ENCODE assay signal across 15 mouse cellular contexts in the genomic region with DNA sequence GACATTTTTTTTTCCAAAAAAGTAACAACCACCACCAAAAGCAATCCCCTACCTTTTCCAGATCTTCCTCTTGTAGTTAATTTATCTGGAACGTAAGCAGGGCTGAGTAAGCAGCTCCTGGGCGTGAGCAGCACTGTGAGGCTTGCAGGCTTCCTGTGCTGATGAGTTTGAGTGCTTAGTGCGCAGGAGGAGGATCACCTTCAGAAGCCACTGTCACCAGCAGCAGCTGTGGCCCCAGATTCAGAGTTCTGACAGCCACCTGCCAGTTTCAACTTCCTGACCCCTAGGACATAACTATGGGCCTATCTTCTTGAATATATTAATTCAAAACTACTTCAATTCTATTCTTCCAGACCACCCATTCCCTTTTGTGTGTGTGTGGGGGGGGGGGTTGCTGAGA. TPM values are rescaled to one million over a fixed set of nuclear protein-coding genes. Genes with fewer than 3 reads are reported as not detected.
DNase-seq lines count a peak whose midpoint lies in the region; ATAC-seq lines count a peak whose summit lies in the region.
"Had no signal": no experiment of that assay in that cellular context is flagged by ENCODE, and none has a peak within 500 bp of the region (broad histone marks: within the 10 kb centered on the region; RNA-seq: fewer than 3 reads in every experiment).

No protein-coding gene starts in this region.

- no peaks in the 10 kb centered on the region for H3K27me3 ChIP-seq in splenic B cell, adult 2 months (ENCODE audit: control insufficient read depth, insufficient read depth, low read length, poor library complexity, severe bottlenecking)
- H3K27me3 ChIP-seq in kidney, embryonic 14.5 days (ENCODE audit: control insufficient read depth, insufficient read depth, low read length): no peaks in the 10 kb centered on the region
- H3K27me3 ChIP-seq: embryonic facial prominence, embryonic 15.5 days; forebrain, embryonic 12.5 days; neural tube, embryonic 12.5 days had no signal

- no peak overlapping the region for H3K4me2 ChIP-seq in kidney, embryonic 14.5 days (replicated peaks; ENCODE audit: low read depth, low read length)
- H3K4me2 ChIP-seq: embryonic facial prominence, embryonic 15.5 days; forebrain, embryonic 12.5 days; liver, embryonic 11.5 days; neural tube, embryonic 12.5 days had no signal

- H3K4me1 ChIP-seq in kidney, embryonic 14.5 days (ENCODE audit: control insufficient read depth, insufficient read depth, low read length): no peaks in the 10 kb centered on the region
- H3K4me1 ChIP-seq: embryonic facial prominence, embryonic 15.5 days had no signal

- no peak overlapping the region for H3K27ac ChIP-seq in kidney, embryonic 14.5 days (ENCODE audit: low read depth, low read length)
- H3K27ac ChIP-seq: embryonic facial prominence, embryonic 15.5 days; forebrain, embryonic 12.5 days; neural tube, embryonic 12.5 days had no signal

- H3K36me3 ChIP-seq in splenic B cell, adult 2 months (ENCODE audit: control insufficient read depth, insufficient read depth, low read length, poor library complexity, severe bottlenecking): no peaks in the 10 kb centered on the region
- H3K36me3 ChIP-seq in kidney, embryonic 14.5 days (ENCODE audit: control insufficient read depth, insufficient read depth, low read length): no peaks in the 10 kb centered on the region
- H3K36me3 ChIP-seq: embryonic facial prominence, embryonic 15.5 days; forebrain, embryonic 12.5 days; neural tube, embryonic 12.5 days had no signal

- H3K4me3 ChIP-seq in kidney, embryonic 14.5 days (ENCODE audit: low read length): no peak overlapping the region
- H3K4me3 ChIP-seq: embryonic facial prominence, embryonic 15.5 days; forebrain, embryonic 12.5 days; neural tube, embryonic 12.5 days had no signal

- 67% methylated on average over 3 of the region's 3 CpGs for WGBS in kidney, embryonic 14.5 days

- H3K9ac ChIP-seq in kidney, embryonic 14.5 days (ENCODE audit: low read depth, low read length): no peak overlapping the region
- H3K9ac ChIP-seq: embryonic facial prominence, embryonic 15.5 days; forebrain, embryonic 12.5 days; neural tube, embryonic 12.5 days had no signal

- ATAC-seq in kidney, embryonic 14.5 days (ENCODE audit: low FRiP score, low TSS enrichment): no peak

- no peaks in the 10 kb centered on the region for H3K9me3 ChIP-seq in kidney, embryonic 14.5 days (ENCODE audit: control insufficient read depth, low read length)
- H3K9me3 ChIP-seq: embryonic facial prominence, embryonic 15.5 days; forebrain, embryonic 12.5 days; neural tube, embryonic 12.5 days had no signal

- DNase-seq in spleen, adult 18-20 months: peak; percentile 37 to 41
- no peak for DNase-seq in spleen, adult 12 weeks (ENCODE audit: low spot score)
- peak; percentile 61 for DNase-seq in brain, adult 2 months (ENCODE audit: low read depth, low spot score)
- peak; percentile 61 for DNase-seq in splenic B cell, adult 2 months (ENCODE audit: low read depth, low spot score)
- DNase-seq in lung, postnatal 25 days (ENCODE audit: low spot score): no peak
- no peak for DNase-seq in embryo, embryonic 11 days
- DNase-seq: adrenal gland, postnatal 36 days; heart, postnatal 14 days; kidney, postnatal 10 days; midbrain, embryonic 14.5 days had no signal

RNA-seq across cellular contexts. Expression of a gene that starts 23.4 kb away (rescaled TPM):
- 59.3 and 110 TPM in 2 replicates for polyA plus RNA-seq in kidney, embryonic 14.5 days (2014; fragmentation: Nextera tagmentation; extraction: Ambion mirVana)

Comparison
In these comparisons a context has a peak if more than half of its experiments do, and no peak if none do; other contexts are left out.
1. DNase-seq: peak in spleen, adult 18-20 months (2 of 2), brain, adult 2 months (single experiment) and splenic B cell, adult 2 months (single experiment); none in spleen, adult 12 weeks (single experiment), lung, postnatal 25 days (single experiment) and embryo, embryonic 11 days (single experiment).